Mouse (Mus musculus) adrenal gland (tissue): Measurements from ENCODE around the gene Mapk3.
"Not testable (repeated sequence)": the region's sequence is repeated elsewhere in the genome, so short reads cannot be mapped to it uniquely, and the experiment has no call there.

Experiments
- intact Hi-C: fragments of 180-260 bp; cut with DNase I; formaldehyde crosslinking; loops from one replicate; pipeline ENCODE4 v1.15.1; 2025

The Mapk3 gene

GRCm38 (mm10) chr7:126758539-126758938, 862 bp upstream of the Mapk3 start:
- intact Hi-C loops = loop anchor here (10.0 kb wide), 1 partner anchor 346 kb away; no protein-coding TSS in a partner anchor

- intact Hi-C loops = loop anchor here (5.0 to 10.0 kb wide), 2 partner anchors 37 to 345 kb away; partner anchors contain the start of gene Fam57b
Measured at GRCm38 (mm10) chr7:126759672-126760390, 430 bp downstream of the Mapk3 start.

DNA sequence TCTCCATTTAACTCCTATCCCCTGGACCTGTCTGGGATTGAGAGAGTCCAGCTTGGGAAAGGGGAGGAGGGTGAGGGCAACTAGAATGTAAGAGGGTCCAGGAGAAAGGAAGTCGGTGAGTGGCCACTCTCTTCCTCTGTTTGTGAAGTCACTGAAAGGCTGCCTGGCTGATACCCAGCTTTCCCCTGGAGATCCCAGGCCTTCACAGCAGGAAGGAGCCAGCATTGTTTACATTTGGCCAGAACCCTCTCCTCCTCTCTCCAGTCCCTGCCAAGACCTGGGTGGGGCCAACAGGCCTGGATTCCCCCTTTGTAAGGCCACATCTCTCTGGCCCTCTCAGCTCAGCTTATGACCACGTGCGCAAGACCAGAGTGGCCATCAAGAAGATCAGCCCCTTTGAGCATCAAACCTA, 996 bp downstream of the Mapk3 start:
- intact Hi-C loops = loop anchor here (5.0 kb wide), 1 partner anchor 37 kb away; the partner anchor contains the start of gene Fam57b

- intact Hi-C loops = loop anchor here (5.0 kb wide), 1 partner anchor 36 kb away; the partner anchor contains the start of gene Fam57b
Measured at GRCm38 (mm10) chr7:126760956-126761355, 1.6 kb downstream of the Mapk3 start.

DNA sequence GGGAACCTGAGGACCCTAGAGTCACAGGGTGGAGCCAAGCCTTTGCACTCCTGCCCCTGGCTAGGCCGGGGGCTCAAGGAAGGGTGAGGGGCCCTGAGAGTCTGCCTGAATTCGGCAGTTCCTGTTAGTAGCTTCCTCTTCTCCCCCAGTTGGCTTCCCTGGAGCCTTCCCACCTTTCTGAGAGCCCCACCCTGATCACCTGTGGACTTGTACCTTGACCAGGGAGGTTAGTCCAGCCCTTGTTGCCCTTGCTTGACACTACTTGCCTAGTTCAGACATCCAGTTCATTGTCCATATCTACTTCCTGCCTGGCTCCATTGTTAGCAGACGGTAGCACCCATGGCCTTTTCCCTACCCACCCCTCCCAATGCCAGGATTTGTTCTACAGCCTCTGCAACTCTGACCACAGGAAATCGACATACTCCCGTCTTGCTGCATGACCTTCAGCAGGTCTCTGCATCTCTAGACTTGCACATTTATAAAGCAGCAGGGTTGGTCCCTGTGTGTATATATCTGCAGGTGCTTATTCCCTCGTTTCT, 2.2 kb downstream of the Mapk3 start:
- intact Hi-C loops = loop anchor here (5.0 kb wide), 1 partner anchor 36 kb away; the partner anchor contains the start of gene Fam57b

DNA sequence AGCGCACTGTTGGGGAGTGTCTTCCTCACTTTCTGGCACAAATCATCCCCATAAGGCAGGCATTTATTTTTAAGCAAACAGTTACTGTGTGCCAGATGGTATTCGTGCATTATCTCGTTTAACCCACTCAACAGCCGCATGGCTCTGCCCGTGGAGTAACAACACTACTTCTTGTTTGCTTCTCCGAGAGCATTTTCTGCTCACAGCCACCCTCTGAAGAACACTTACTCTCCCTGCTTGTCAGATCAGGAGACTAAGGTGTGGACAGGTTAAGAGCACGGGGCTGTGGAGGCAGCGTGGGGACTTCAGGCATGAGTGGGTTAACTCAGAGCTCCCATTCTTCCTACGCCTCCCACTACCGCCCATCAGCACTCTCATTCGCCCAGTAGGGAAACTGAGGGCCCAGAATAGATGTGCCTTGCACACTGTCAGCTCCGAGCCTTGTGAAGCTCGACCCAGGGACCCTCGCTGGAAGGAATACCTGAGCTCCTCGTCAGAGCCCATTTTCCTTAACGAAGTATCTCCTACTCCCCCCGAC, 3.1 kb downstream of the Mapk3 start:
- intact Hi-C loops = loop anchor here (5.0 kb wide), 1 partner anchor 35 kb away; the partner anchor contains the start of gene Fam57b

DNA sequence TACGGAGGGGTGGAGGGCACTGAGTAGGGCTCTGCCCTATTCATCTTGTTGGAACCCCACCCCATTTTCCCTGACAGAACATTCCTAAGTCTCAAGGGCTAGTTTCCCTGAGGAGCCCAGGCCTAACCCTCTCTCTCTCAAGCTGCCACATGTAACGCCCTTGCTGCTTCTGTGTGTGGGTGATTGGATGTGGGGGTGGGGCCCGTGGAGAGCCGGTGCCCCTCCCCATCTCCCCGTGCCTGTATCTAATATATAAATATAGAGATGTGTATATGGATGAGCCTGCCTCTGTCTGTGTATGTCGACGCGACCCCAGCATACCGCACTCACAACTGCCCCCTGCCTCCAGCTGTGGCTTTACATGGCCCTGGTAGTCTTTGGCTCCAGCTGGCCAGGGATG, 6.1 kb downstream of the Mapk3 start:
- intact Hi-C loops = no loop called here

GRCm38 (mm10) chr7:126766201-126766600, 6.8 kb downstream of the Mapk3 start, which contains the start of gene Gdpd3:
Gene Gdpd3, plus strand, starts transcription at chr7:126766334.
- intact Hi-C loops = no loop called here

- intact Hi-C loops = no loop called here
Measured at GRCm38 (mm10) chr7:126767001-126767400, 7.6 kb downstream of the Mapk3 start.

GRCm38 (mm10) chr7:126770784-126771183, 11.4 kb downstream of the Mapk3 start:
- intact Hi-C loops = no loop called here

- intact Hi-C loops = no loop called here
Measured at GRCm38 (mm10) chr7:126773351-126773750, 13.9 kb downstream of the Mapk3 start.

- intact Hi-C loops = no loop called here
Measured at GRCm38 (mm10) chr7:126774463-126774862, 15.1 kb downstream of the Mapk3 start.

DNA sequence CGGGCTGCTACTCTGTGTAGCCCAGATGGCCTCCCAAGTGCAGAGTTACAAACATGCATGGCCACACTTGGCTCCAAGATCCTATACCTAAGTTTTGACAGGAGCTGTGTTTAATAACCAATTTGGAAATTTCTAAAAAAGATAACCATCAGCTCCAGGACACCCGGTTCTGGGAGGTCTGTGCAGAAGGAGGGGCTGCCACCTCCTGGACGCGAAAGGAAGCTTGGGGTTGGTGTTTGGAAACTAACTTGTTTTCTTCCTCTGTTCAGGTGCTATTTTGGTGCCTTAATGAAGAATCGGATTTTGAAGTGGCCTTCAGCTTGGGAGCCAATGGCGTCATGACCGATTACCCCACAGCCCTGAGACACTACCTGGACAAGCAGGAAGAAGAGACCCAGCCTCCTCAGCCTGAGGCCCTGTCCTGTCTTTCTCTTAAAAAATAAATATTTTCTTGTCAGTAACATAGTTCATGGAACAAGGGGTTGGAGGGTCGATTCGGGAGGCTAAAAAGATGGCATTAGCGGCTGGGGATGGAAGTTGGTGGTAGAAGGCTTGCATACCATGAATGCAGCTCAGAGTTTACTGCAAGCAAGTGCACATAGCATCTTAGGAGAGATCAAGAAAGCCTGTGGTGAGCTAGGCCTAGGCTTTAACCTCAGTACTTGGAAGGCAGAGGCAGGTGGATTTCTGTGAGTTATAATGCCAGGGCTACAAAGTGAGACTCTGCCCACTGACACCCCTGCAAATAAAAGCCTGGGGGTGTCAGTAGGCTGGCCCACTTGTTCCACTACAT, 16.0 kb downstream of the Mapk3 start:
- intact Hi-C loops = no loop called here

DNA sequence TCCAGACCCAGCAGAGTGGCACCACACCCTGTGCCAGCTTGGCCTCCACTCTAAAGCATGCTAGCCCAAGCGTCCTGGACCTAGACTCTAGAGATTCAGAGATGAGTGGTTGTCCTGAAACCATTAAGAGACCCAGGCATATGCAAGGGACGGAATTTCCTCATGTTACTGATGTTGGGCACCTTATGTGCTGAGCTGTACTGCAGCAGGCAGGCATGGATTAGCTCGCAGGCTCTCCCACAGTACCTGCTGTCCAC, 16.5 kb downstream of the Mapk3 start:
- intact Hi-C loops = no loop called here

DNA sequence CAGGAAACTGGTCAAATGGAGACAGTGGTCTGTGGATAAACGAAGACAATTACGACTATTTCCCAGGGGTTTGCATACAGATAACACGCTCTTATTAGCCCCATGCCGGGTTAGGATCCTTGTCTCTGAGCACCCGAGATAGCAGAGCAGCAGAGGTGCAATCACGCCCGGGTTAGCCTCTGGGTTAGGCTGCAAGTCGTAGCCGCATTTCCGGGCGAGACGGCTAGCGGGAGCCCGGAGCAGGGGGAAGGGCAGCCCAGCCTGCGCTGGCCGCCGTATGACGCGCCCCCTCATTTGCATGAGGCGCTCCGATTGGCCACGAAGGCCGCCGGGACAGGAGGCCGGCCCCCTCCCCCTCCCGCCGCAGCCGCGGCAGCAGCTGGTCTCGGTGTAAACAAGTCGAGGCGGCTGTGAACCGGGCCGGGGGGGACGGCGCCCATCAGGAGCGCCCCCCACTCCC, 17.2 kb downstream of the Mapk3 start, which contains the start of gene Ypel3:
Gene Ypel3, plus strand, starts transcription at position 358 of the 460 bp plus-strand sequence.
- intact Hi-C loops = no loop called here

DNA sequence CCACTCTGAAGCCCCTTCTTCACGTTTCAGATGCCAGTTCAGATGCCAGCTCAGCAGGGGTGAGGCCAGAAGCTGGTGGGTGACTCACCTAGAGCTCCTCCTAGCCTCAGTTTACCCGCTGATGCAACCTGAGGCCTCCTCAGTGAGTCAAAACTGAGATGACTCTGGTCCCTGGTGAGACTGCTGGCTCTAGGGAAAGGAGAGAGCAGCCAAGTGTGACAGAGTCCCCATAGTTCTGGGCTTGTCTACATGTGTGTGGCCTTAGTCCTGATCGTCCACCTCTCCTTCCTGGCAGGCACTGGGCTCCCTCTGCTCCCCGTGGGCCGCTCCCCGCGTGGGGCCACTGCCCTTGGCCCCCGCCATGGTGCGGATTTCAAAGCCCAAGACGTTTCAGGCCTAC, 18.1 kb downstream of the Mapk3 start:
- intact Hi-C loops = no loop called here

- intact Hi-C loops = no loop called here
Measured at GRCm38 (mm10) chr7:126778147-126778546, 18.7 kb downstream of the Mapk3 start.

DNA sequence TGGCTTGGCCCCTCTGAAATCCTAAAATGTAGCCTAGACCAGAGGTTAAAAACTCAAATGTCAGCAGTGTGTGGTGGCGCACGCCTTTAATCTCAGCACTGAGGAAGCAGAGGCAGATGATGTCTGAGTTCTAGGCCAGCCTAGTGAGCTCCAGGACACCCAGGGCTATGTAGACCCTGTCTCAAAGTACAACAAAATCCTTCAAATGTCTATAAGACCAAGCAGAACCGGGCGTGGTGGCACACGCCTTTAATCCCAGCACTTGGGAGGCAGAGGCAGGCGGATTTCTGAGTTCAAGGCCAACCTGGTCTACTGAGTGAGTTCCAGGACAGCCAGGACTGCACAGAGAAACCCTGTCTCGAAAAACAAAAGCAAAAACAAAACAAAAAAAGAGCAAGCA, 19.7 kb downstream of the Mapk3 start:
- intact Hi-C loops = not testable (repeated sequence)

DNA sequence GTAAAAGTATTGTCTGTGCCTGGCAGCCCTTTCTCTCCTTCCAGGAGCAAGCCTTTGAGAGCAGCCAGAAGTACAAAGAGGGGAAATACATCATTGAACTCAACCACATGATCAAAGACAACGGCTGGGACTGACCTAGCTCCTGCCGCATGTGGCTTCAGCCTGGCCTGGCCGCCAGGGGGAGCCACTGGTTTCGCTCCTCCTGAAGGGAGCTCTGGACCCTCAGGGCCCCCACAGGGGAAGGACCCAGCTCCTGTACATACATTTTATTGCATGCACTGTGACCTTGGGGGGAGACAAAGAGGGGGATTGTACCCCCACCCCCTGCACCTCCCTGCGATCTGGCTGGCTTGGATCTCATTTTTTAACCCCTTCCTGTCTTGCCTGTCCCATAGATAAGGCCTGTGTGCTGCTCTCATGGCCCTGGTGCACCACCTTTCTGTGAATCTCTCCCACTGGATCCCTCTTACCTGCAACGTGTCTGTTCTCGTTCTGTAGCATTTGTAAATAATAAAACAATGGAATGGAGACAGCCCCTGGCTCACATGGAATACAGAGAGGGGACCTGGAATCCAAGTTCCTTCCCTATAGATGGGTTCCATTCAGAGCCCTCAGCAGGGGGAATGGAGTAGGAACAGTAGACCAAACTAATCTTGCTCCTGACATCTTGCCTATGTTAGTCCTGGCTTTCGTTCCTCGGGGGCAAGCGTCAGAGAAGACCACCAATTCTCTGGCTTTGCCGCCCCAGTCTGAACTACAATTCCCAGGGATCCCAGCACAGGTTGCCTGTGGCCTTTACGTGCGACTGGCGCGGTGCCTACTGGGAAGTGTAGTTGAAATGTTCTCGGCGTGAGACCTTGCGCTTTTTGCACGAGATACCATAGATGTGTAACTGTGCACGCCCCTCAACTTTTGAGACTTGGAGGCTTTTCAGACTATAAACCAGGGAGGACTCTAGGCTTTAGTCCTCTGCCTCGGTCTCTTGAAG, 20.9 kb downstream of the Mapk3 start:
- intact Hi-C loops = no loop called here

DNA sequence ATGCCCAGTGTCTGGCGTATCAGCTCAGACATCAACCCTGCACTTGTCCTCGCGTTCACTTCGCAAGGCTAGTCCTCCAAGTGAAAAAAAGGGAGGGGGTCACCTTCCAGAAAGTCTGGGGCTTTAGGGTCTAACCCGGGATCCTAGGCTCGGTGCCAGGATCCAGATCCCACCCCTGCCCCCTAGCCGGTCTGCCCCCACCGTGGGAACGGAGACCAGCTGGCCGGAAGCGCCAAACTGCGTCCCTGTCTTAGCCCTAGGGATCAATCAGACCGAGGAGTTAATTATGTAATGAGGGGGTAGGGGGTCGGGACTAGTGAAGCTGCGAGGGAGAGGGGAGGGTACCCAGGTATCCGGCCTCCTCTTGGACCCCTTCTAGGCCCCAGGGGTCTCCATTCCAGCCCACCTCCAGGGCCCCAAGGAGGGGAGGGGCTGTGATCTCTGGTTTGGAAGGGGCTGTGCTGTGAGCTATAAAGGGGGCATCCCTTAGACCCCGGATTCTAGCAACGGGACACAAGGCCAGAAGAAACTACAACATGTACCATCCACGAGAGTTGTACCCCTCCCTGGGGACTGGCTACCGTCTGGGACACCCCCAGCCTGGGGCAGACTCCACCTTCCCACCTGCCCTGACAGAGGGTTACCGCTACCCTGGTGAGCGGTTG, 21.7 kb downstream of the Mapk3 start, which contains the start of gene Tbx6:
Gene Tbx6, plus strand, starts transcription at position 513 of the 665 bp plus-strand sequence.
- intact Hi-C loops = no loop called here
